Mouse (Mus musculus): ENCODE measurements around the gene Gpx3.

Gpx3 gene

DNA sequence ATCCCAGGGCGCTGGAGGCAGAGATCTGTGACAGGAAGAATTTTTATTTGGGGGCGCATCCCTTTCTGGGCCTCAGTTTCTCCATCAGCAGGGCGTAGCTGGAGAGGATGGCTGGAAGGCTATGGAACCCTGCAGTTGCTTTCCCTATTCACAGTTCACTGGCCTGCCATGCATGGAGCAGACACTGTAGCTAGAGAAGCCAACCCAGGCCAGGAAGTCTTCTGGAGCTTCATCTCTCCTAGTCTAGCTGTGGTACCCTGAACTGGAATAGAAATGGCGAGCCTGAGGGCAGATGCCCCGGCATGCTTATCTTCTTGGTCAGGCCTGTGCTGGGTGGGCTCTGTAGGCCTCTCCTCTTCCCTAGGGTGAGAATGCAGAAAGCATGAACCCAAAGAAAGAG, 1.1 kb downstream of the Gpx3 start:
- CTCF ChIA-PET: interaction anchor here (0.6 to 1.7 kb wide), 5 partner anchors 17 to 193 kb away, joined by 3 to 12 read pairs (median 6); no protein-coding TSS in a partner anchor
- POLR2A ChIA-PET: interaction anchor here in 3 of 4 experiments (0.6 to 3.3 kb wide), 15 partner anchors 9 to 155 kb away, joined by 3 to 10 read pairs (median 4); partner anchors contain the start of gene Lyrm7 (in 1 of the 3)

DNA sequence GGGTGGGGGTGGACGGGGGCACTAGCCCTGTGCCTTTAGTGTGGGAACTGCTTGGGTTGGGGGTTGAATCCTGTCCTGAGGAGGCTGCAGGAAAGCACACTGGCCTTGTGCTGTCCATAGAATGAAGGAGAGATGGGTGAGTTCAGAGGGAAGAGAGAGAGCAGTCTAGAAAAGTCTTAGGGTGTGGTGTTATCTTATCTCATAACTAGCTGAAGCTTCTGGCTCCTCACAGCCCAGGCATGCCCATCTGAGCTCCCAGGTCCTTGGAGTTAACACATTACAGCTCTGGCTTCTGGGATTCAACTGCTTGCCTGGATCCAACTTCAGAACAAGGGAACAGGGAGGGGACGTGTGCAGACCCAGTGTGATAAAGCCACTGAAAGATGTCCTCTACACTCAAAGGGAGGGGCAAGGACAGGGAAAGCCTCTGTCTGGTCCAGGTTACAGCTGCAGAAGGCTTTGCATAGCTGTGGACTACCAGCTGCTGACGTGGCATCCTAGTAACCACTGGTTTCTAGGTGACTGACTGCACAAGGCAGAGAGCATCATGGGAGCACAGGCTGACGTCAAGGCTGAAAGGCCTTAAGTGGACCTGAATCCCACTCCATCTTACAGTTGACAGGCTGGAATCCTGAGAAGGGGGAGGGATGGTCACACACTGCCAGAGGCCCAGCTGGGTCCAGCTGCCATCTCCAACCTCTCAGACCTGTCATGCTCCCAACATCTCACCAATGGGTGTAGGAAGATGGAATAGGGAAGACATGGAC, 1.9 kb downstream of the Gpx3 start:
- CTCF ChIA-PET: interaction anchor here in 3 of 4 experiments (0.6 to 1.4 kb wide), 6 partner anchors 15 to 194 kb away, joined by 3 to 12 read pairs (median 5); no protein-coding TSS in a partner anchor
- POLR2A ChIA-PET: interaction anchor here in 3 of 4 experiments (0.5 to 3.3 kb wide), 16 partner anchors 10 to 156 kb away, joined by 3 to 10 read pairs (median 4); partner anchors contain the start of gene Lyrm7 (in 1 of the 3)

DNA sequence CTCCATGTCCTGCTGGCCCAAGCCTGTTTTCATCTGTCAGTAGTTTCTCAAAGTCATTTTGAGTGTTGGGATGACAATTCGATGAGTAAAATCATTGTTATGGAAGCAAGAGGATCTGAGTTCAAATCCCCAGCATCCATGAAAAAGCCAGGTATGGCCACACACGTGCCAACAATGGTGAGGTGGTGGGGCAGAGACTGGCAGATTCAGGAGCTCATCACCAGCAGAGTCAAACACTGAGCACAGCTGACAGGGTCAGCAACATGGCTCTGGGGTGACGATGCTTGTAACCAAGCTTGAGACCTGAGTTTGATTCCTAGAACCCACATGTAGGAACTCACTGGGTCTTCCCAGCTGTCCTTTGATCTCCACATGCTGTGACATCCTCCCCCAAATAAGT, 2.8 kb downstream of the Gpx3 start:
- POLR2A ChIA-PET: interaction anchor here in 3 of 4 experiments (0.6 to 3.3 kb wide), 11 partner anchors 13 to 86 kb away, joined by 3 to 10 read pairs (median 4); partner anchors contain the start of gene Lyrm7 (in 1 of the 3)
- CTCF ChIA-PET: interaction anchor here in 2 of 4 experiments (0.5 to 1.4 kb wide), 3 partner anchors 14 to 132 kb away, joined by 3 to 4 read pairs (median 3); no protein-coding TSS in a partner anchor

DNA sequence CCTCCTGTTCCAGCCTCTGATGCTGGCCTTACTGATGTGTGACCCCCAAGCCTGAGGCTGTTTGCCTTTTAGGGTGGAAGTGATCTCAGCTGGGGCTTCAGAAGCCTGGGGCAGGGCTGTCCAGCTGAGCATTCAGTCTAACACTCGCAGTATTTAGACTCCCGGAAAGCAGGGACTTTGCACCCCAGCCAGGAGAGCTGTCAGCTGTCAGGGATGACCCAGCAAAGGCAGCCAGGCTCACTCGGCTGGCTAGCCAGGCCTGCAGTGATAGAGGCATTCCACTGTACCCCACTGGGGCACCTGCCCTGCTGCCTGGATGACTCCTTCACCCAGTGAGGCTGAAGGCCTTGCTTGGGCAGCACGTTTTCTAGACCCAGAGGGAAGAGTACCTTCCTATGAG, 3.7 kb downstream of the Gpx3 start:
- ChIA-PET CTCF (interaction anchor here in 1 of 4 experiments (1.1 kb wide), 1 partner anchor 26 kb away, joined by 3 read pairs; no protein-coding TSS in a partner anchor), POLR2A (interaction anchor here in 3 of 4 experiments (1.0 to 2.3 kb wide), 7 partner anchors 9 to 85 kb away, joined by 3 to 14 read pairs (median 5); partner anchors contain the start of gene Lyrm7 (in 1 of the 3))

DNA sequence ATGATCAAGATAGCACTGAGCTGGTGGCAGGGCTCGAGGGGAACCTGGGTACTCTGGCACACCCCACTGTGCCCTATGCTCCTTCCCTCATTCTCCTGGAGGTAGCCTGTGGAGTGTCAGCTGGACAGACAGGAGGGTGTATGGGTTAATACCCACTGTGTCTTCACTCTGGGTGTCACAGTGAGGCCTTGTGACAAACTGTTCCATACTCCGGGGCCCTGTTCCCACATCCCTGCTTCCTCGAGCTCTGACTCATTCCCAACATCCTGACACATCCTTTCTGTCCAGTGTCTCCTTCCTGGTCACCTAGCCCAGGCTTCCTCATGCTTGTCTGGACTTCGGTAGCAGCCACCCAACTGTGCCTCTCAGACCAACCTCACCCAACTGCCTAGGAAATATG, 4.2 kb downstream of the Gpx3 start:
- CTCF ChIA-PET: interaction anchor here in 2 of 4 experiments (0.5 to 0.8 kb wide), 3 partner anchors 22 to 261 kb away, joined by 3 to 11 read pairs (median 3); no protein-coding TSS in a partner anchor

DNA sequence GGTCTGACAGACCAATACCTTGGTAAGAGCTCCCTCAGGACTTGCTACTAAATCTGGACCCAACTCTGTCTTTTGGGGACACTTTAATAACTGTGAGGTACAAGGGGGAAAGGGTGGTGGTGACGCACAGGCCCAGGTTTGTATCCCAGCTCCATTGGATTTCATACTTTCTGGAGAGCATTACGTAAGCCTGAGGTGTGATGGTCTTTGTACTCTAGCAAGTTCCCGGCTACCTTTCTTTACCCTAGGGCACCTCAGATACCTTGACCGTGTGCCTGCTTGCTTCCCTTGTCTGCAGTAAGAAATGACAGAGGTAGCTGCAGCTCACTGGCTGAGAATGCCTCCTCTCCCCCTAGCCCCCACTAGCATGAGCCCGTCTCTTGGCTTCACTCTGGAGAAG, 5.0 kb downstream of the Gpx3 start:
- ChIA-PET POLR2A (interaction anchor here in 3 of 4 experiments (0.5 to 2.3 kb wide), 11 partner anchors 8 to 66 kb away, joined by 3 to 14 read pairs (median 5); partner anchors contain the start of gene Lyrm7 (in 1 of the 3)), CTCF (interaction anchor here in 3 of 4 experiments (0.5 to 0.8 kb wide), 5 partner anchors 21 to 262 kb away, joined by 3 to 11 read pairs (median 3); no protein-coding TSS in a partner anchor)

More for the DNA sequence above, 4.2 kb downstream of the Gpx3 start:
- POLR2A ChIA-PET: interaction anchor here in 3 of 4 experiments (0.5 to 2.3 kb wide), 13 partner anchors 9 to 417 kb away, joined by 3 to 14 read pairs (median 4); partner anchors contain the start of gene Lyrm7 (in 1 of the 3)

DNA sequence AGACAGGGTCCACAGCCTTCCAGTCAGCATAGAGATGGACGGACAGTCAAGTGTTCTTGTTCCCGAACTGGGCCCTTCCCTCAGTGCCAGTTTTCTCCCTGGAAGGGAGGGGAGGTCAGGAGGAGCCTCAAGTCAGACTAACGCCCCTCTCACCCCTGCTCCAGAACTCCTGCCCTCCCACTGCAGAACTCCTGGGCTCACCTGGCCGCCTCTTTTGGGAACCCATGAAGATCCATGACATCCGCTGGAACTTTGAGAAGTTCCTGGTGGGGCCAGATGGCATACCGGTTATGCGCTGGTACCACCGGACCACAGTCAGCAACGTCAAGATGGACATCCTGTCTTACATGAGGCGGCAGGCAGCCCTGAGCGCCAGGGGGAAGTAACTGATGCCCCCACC, 7.0 kb downstream of the Gpx3 start:
- POLR2A ChIA-PET: interaction anchor here in 1 of 4 experiments (1.5 kb wide), 1 partner anchor 188 kb away, joined by 3 read pairs; the partner anchor contains the start of gene Gm2a
- CTCF ChIA-PET: no interaction called here

DNA sequence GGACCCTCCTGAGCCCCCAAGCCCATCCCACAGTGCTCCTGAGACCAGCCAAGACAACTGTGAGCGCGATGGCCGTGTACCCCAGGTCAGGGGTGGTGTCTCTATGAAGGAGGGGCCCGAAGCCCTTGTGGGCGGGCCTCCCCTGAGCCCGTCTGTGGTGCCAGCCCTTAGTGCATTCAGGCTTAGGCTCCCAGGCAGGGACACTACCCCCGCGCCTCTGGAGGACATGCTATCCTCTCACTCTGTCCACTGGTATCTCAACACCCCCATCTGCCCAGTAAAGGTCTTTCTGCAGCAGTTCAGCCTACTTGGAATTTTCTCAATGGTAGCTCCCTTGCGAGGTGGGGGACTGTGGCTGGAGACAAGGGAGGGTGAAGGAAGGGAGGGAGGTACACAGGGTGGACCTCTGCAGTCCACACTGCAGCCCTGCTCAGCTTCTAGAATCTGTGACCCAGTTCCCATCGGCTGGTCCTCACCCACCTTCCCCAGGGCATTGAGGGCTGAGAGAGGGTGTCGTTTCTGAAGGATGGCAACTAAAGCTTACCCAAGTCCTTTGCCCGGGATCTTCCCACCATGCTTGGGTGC, 7.9 kb downstream of the Gpx3 start:
- POLR2A ChIA-PET: interaction anchor here in 3 of 4 experiments (0.5 to 2.0 kb wide), 8 partner anchors 8 to 643 kb away, joined by 3 to 8 read pairs (median 4); partner anchors contain the start of genes Gpx3 (in 1 of the 3) and Lyrm7 (in 1 of the 3)
- CTCF ChIA-PET: interaction anchor here in 1 of 4 experiments (0.8 kb wide), 1 partner anchor 51 kb away, joined by 4 read pairs; no protein-coding TSS in a partner anchor

DNA sequence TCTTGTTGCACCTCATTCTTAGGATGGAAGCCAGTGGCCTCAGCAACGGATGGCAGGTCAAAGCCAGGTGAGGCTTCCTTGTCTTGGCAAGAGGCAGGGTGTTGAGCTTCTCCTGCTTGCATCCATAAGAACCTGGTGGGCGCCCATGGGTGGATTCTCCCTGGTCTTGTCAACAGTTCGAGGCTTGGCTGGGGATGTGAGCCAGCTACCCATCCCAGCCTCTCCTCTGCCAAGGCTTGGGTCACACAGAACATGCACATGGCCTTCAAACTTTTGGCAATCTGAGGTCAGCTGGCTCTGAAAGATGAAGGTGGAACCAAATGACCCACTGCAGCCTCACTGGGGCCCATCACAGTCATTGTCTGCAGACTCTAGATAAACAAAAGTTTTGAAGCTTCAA, 8.9 kb downstream of the Gpx3 start:
- POLR2A ChIA-PET: interaction anchor here in 2 of 4 experiments (0.9 to 2.0 kb wide), 7 partner anchors 9 to 558 kb away, joined by 3 to 8 read pairs (median 4); partner anchors contain the start of genes Gpx3 (in 2 of the 2) and G3bp1 (in 1 of the 2)
- CTCF ChIA-PET: interaction anchor here in 3 of 4 experiments (0.5 to 1.2 kb wide), 4 partner anchors 17 to 77 kb away, joined by 3 to 5 read pairs (median 4); no protein-coding TSS in a partner anchor

DNA sequence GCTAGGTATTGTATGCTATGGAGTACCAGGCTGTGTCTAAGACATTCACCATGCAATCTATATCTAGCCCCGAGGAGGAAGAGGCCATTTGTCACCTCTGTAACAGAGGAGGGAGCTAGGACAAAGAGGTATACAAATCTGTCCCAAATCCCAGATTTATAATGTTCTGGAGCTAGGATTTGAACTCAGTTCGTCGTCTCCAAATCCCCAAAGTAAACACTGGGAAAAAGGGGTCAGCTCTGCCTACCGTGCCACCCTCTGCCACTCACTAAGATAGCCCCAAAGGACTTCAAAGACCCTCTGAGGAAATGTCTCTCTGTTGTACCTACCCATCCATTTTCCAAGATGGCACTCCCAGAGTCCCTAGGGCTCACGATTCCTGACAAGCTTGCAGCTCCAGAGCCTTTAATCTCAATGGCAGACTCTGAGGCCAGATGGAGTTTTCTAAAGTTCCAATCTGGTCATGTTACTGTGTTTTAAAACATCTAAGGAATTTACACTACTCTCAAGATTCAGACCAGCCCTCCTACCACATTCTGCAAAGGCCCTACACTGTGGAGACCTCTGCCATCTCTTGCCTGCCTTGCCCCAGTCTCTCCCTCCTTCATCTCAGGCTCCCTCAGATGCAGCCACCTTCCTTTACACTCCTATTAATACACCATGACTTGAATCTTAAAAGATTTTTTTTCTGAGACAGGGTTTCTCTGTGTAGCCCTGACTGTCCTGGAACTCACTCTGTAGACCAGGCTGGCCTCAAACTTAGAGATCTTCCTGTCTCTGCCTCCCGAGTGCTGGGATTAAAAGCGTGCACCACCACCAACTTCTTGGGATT, 9.6 kb downstream of the Gpx3 start:
- POLR2A ChIA-PET: interaction anchor here in 2 of 4 experiments (0.9 to 2.0 kb wide), 8 partner anchors 10 to 557 kb away, joined by 3 to 8 read pairs (median 4); partner anchors contain the start of genes Gpx3 (in 2 of the 2) and G3bp1 (in 1 of the 2)
- CTCF ChIA-PET: interaction anchor here in 2 of 4 experiments (1.0 to 1.5 kb wide), 4 partner anchors 16 to 21 kb away, joined by 3 to 4 read pairs (median 4); no protein-coding TSS in a partner anchor

DNA sequence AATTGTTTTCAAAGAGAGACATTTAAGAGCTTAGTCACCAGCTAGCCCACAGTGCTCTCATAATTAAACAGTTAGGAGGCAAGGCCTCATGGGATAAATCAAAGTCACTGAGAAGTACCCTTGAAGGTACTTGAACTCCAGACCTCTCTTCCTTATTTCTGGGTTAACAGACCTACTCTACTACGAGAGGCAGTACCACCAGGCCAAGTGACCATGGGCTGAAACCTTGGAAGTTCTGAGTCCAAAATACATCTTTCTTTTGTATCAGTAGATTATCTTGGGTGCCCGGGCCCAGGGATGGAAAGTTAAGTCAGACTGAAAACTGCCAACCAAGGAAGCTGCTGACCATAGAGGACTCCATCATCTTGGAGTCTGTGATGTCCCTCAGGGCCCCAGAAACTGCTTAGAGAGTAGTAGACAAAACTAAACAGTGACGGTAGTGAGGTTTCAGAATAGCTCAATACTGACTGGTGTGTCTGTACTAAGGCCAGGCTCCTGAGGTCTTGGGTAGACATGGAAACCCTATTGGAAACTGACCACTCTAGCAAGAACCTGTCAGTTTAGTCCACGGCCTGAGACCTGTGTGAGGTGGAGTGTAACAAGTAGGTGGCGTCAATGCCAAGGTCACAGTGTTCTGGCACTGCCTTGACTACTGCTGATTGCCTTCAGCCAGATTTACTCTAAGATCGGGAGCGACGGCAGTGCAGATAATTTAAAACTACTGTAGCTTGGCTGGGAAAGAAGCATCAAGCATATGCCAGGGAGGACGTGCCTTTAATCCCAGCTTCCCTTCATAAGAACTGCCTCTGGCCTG, 10.5 kb downstream of the Gpx3 start:
- POLR2A ChIA-PET: interaction anchor here in 3 of 4 experiments (0.6 to 1.3 kb wide), 3 partner anchors 11 to 512 kb away, joined by 3 read pairs; no protein-coding TSS in a partner anchor
- CTCF ChIA-PET: interaction anchor here in 2 of 4 experiments (1.0 to 1.5 kb wide), 2 partner anchors 15 to 22 kb away, joined by 3 to 4 read pairs; no protein-coding TSS in a partner anchor

DNA sequence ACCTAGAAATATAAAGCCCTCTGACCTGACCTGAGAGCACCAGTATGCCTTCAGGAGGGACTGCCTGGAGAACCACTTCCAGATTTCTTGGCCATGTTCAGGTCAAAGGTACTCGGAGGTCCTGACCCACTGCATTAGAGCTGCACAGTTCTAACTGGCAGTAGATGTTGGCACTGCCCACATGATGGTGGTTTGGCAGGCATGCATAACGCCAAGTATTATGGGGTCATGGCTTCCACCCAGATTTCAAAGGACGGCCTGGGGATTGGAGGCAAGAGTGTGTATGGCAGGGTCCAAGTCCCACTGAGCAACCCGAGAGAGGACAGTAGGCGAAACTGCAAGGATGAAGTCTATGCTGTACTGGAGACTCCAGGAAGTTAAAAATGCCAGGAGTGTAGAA, 11.6 kb downstream of the Gpx3 start:
- POLR2A ChIA-PET: no interaction called here
- CTCF ChIA-PET: interaction anchor here in 1 of 4 experiments (1.5 kb wide), 1 partner anchor 14 kb away, joined by 4 read pairs; no protein-coding TSS in a partner anchor

DNA sequence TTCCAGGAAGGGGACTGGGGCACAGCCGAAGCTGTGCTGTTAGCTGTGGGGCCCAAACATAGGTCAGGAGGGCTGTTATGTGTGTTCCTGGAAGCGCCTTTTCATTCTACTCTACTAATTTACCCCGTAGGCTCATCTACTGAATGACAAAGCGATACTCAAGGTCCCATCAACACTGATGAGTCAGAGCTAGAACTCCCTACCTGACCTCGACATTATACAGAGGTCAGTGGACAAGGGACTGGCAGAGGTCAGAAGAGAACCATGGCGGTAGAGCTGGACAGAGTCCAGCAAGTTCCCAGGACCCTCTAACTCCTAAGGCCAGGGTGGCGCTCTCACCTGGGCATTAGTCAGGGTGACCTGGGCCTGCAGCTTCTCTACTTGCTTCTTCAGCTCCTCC, 15.2 kb downstream of the Gpx3 start:
- CTCF ChIA-PET: interaction anchor here (1.1 to 4.1 kb wide), 12 partner anchors 10 to 67 kb away, joined by 3 to 28 read pairs (median 5); no protein-coding TSS in a partner anchor

DNA sequence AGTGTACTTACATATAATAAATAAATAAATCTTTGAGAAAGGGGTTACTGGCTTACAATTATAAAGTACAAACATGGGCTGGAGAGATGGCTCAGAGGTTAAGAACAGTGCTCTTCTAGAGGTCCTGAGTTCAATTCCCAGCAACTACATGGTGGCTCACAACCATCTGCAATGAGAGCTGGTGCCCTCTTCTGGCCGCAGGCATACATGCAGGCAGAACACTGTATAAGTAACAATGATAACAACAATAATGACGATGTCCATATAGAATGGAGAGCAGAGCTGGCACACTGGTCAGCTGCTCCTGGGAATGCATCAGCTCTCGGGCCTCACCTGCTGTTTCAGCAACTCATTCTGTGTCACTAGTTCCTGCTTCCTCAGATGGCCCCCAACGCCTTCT, 16.0 kb downstream of the Gpx3 start:
- ChIA-PET CTCF (interaction anchor here (0.6 to 4.1 kb wide), 25 partner anchors 10 to 1696 kb away, joined by 3 to 28 read pairs (median 4); no protein-coding TSS in a partner anchor), POLR2A (interaction anchor here in 3 of 4 experiments (0.5 to 2.5 kb wide), 10 partner anchors 10 to 1578 kb away, joined by 3 to 7 read pairs (median 3); partner anchors contain the start of genes Gpx3 (in 1 of the 3) and Tnip1 (in 1 of the 3))

More for the DNA sequence above, 15.2 kb downstream of the Gpx3 start:
- POLR2A ChIA-PET: interaction anchor here in 3 of 4 experiments (0.5 to 2.5 kb wide), 8 partner anchors 10 to 180 kb away, joined by 3 to 7 read pairs (median 4); partner anchors contain the start of genes Gm2a (in 1 of the 3), Gpx3 (in 1 of the 3) and Tnip1 (in 1 of the 3)

DNA sequence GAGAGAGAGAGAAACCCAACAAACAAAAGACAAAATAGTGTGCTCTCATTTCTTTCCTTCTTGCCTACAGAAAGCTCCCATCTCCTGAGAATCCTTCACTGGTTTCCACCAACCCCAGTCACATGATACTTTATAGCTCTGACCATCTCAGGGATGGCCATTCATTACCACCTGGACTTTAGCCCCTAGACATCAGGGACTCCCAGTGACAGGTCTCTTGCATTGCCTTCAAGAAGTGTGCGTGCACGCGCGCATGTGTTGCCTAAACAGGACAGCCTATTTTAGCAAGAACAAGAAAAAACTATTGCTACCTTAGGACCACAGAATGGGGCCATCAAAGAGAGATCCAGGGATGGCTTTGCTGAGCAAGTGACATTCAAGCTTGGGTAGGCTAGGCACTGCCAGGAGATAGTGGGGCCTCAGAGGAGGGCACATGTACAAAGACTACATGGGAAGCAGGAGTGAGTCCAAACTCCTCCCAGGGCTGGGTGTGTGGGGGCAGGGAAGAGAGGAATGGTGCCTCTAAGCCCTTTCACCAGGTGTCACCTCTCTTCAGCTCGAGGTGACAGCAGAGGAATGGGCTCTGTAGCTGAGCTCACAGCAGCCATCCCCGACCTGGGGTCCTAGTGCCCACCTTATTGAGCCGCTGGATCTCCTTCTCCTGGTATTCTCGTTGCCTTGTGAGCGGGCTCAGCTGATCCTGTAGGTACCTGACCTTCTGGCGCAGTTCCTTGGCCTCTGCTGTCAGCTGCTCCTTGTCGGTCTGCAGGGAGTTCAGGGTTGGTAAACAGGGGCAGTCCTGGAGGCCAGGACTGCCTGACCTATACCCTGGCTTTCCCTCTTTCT, 18.1 kb downstream of the Gpx3 start:
- ChIA-PET CTCF (interaction anchor here in 3 of 4 experiments (0.5 to 2.5 kb wide), 8 partner anchors 9 to 427 kb away, joined by 3 to 7 read pairs (median 4); no protein-coding TSS in a partner anchor), POLR2A (interaction anchor here (0.6 to 2.7 kb wide), 12 partner anchors 9 to 60 kb away, joined by 3 to 8 read pairs (median 4); partner anchors contain the start of gene Lyrm7 (in 2 of the 4))
